Mouse (Mus musculus) forebrain, embryonic 13.5 days (tissue): Measurements from ENCODE around the gene Zfp719. TPM values are rescaled to one million over a fixed set of nuclear protein-coding genes. Genes with fewer than 3 reads are reported as not detected.

Source experiments
- ATAC-seq: fragments of 200-750 bp; cut with Nextera tagmentation; 2 replicates; pipeline ENCODE4 v1.8.0; 2017
- H3K27ac ChIP-seq: fragments of 300-500 bp; sonication (generic); 2 replicates; pipeline ENCODE4 v1.5.1; 2015; ENCODE audit warnings: inconsistent platforms, mild to moderate bottlenecking, moderate library complexity
- H3K27me3 ChIP-seq: fragments of 300-500 bp; sonication (generic); 2 replicates; pipeline ENCODE4 v1.6.1; 2015; ENCODE audit warnings: mild to moderate bottlenecking, inconsistent platforms
- H3K36me3 ChIP-seq: fragments of 300-500 bp; sonication (generic); 2 replicates; pipeline ENCODE4 v1.6.1; 2015; ENCODE audit warnings: mild to moderate bottlenecking, inconsistent platforms; ENCODE audit not compliant: poor library complexity, severe bottlenecking
- H3K4me1 ChIP-seq: fragments of 300-500 bp; sonication (generic); 2 replicates; pipeline ENCODE4 v1.6.1; 2015; ENCODE audit warnings: inconsistent platforms
- H3K4me2 ChIP-seq: fragments of 300-500 bp; sonication (generic); 2 replicates; pipeline ENCODE4 v1.6.1; 2015; ENCODE audit warnings: inconsistent platforms, mild to moderate bottlenecking, moderate library complexity
- H3K4me3 ChIP-seq: fragments of 300-500 bp; sonication (generic); 2 replicates; pipeline ENCODE4 v1.5.1; 2015; ENCODE audit warnings: mild to moderate bottlenecking, inconsistent platforms
- H3K9ac ChIP-seq: fragments of 300-500 bp; sonication (generic); 2 replicates; pipeline ENCODE4 v1.6.1; 2015; ENCODE audit warnings: mild to moderate bottlenecking, inconsistent platforms
- H3K9me3 ChIP-seq: fragments of 300-500 bp; sonication (generic); replicated peaks from 2 replicates; pipeline ENCODE4 v1.6.1; 2016; ENCODE audit warnings: inconsistent platforms
- WGBS: fragments of 180-500 bp; shearing (Covaris S2); methylation state at CpG from one replicate; pipeline ENCODE4 v1.1.7; 2015; 5-methylcytosine and 5-hydroxymethylcytosine counted together
- polyA plus RNA-seq: library from polyadenylated mRNA; unstranded; fragments of >200 nt; fragmentation: Nextera tagmentation; extraction: Ambion mirVana; gene quantifications from 2 replicates; pipeline ENCODE4 v1.2.1, GENCODE M21; 2015

Gene Zfp719
- 13.2 and 16.0 TPM in 2 replicates for polyA plus RNA-seq

DNA sequence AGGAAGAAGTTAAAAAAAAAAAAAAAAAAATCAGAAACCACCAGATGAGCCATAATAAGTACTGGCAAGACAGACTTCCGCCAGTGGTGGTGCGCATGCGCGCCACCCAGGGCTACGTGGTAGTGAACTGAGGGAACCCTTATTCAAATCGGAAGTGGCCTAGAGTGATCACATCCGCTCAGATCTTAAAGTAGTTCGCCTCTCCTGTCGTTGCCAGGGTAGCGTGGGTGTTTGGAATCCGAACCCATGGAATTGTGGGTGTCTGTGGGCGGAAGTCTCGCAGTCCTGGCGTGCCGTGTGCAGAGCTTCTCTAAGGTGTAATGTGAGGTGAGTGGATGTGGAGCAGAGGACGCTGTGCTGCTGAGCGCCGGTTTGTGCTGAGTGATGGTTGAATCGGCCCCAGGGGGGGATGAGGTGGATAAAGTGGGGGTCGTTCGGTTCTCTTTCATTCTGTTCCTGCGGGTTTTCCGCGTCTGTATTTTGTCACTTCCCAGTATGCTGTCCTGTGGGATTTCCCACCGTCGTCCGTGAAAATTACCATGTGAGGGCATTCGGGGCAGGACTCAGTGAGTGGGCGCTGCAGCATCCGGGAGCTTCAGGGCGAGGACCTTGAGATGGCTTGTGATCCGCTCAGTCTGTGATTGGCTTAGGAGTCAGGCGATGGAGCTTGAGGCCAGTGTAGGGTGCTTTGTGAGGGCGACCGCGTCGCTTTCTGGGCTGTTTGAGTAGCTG, at the start of gene Zfp719:
TSS of gene Zfp719 (plus strand) at position 171 of the 732 bp plus-strand sequence.
- peak; percentile 99 for ATAC-seq
- Histone ChIP-seq H3K36me3 (peaks cover 14% of the 10 kb centered on the region), H3K4me2 (peak within 1 kb of the TSS; percentile 78), H3K27me3 (no peaks in the 10 kb centered on the region), H3K27ac (peak within 1 kb of the TSS; percentile 85), H3K9me3 (no peaks in the 10 kb centered on the region), H3K9ac (peak within 1 kb of the TSS; percentile 75), H3K4me3 (peak within 1 kb of the TSS; percentile 74), H3K4me1 (peaks cover 20% of the 10 kb centered on the region)
- WGBS = under 1% methylated on average over 37 of the region's 37 CpGs

DNA sequence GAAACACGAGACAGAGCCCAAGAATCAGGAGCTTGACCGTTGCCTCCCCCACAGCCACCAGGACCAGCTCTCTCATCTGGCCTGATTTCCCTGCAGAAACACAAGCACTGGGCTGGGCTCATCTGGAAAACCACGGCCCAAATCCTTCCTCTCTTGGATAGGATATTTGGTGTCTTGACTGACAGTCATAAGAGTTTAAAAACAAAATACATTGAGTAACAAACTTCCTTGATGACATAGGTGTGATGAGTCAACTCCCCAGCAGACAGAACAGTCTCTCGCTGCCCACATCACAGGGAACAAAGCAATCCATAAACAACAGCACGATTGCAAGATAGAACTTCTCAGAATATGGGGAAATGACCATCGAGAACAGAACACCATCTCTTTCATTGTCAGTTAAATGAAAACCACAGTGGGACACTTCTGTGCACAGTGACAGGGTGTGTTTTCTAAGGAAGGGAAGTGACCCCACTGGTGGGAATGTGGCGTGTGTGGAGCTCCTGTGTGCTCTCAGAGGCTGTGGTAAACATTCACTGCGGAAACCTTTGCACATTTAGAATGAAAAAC, 49.1 kb upstream of the Zfp719 start:
- no peak for ATAC-seq
- no peaks in the 10 kb centered on the region for H3K4me1 ChIP-seq
- H3K36me3 ChIP-seq = no peaks in the 10 kb centered on the region
- H3K27ac ChIP-seq = no peak overlapping the region
- H3K4me3 ChIP-seq = no peak overlapping the region
- H3K4me2 ChIP-seq = no peak overlapping the region
- H3K9ac ChIP-seq = no peak overlapping the region
- WGBS = 77% methylated on average over 8 of the region's 8 CpGs
- H3K9me3 ChIP-seq = no peaks in the 10 kb centered on the region
- H3K27me3 ChIP-seq = no peaks in the 10 kb centered on the region

DNA sequence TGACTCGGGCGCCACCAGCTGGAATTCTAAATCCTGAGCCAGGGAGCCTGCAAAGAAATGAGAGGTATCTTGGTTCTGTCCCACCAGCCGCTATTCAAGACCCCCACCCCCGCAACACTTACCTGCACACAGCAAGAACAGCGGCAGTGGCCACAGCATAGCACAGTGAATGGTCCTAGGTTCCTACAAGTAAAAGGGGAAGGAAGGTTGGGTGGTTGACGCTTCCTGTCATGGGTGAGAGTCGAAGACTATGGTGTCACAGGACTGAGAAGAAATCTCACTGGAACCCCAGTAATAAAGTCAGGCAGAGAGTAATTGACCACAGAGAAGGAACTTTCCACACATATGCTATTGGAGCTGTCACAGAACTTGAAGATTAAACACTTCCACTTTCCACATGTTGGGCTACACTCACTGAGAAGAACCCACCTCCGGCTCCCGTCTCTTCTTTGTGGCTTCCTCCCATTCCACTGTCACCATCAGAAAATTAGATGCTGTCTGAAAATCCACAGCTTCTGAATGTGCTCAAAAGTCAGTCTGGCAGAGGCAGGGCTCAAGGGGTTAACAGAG, 46.4 kb upstream of the Zfp719 start:
- no peak overlapping the region for H3K4me3 ChIP-seq
- H3K27ac ChIP-seq = no peak overlapping the region
- 90% methylated on average over 9 of the region's 9 CpGs for WGBS
- no peaks in the 10 kb centered on the region for H3K27me3 ChIP-seq
- H3K4me2 ChIP-seq = no peak overlapping the region
- ATAC-seq = no peak
- no peaks in the 10 kb centered on the region for H3K36me3 ChIP-seq
- no peaks in the 10 kb centered on the region for H3K4me1 ChIP-seq
- no peaks in the 10 kb centered on the region for H3K9me3 ChIP-seq
- no peak overlapping the region for H3K9ac ChIP-seq

DNA sequence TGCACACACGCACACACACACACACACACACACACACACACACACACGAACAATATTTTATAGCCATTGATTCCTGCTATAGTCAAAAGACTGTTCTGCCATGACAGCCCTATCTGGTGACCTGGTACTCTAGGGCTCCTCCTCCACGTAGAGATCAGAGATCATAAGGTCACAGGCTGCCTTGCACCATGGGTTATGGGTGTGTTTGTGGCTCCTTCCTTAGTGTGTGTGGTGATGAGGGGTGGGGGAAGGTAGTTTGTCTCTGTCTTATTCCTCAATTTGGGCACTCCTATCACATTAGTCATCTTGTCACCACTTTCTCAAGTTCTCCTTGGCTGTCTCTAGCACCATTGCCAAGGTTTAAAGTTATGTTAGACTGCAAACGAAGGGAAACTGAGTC, 40.9 kb upstream of the Zfp719 start:
- no peak overlapping the region for H3K27ac ChIP-seq
- WGBS = 76% methylated on average over 4 of the region's 4 CpGs
- no peaks in the 10 kb centered on the region for H3K4me1 ChIP-seq
- no peaks in the 10 kb centered on the region for H3K36me3 ChIP-seq
- no peak overlapping the region for H3K9ac ChIP-seq
- no peak overlapping the region for H3K4me3 ChIP-seq
- ATAC-seq = no peak
- no peaks in the 10 kb centered on the region for H3K27me3 ChIP-seq
- H3K9me3 ChIP-seq = no peaks in the 10 kb centered on the region
- no peak overlapping the region for H3K4me2 ChIP-seq

DNA sequence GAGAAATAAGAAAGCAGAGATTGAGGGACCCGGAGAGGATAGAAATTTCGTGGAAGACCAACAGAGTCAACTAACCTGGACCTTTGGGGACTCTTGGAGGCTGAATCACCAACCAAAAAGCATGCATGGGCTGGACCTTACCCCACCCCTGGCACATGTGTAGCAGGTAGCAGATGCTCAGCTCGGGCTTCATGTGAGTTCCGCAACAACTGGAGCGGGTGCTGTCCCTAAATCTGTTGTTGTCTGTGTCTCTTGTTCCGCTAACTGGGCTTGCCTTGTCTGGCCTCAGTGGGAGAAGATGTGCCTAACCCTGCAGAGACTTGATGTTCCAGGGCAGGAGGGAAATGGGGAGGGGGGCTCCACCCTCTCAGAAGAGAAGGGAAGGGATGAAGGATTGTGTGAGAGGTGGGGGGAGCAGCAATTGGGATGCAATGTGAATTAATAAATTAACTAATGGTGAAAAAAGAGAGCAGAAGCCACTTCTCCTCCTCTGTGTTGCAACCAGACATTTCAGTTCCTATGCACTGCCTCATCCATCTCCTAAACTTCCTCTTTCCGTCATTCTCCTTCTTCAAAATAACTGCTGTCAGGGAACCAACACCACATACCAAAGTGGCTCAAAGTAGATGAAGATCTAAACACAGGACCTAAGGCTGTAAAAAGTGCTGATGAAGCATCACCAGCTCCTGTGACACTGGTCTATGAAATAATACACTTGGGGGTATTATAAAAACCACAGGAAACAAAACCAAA, 35.0 kb upstream of the Zfp719 start, which contains the start of gene Cd33:
TSS of gene Cd33 (minus strand) at position 204 of the 753 bp plus-strand sequence.
- no peaks in the 10 kb centered on the region for H3K4me1 ChIP-seq
- H3K4me3 ChIP-seq = no peak within 1 kb of the TSS
- H3K4me2 ChIP-seq = no peak within 1 kb of the TSS
- H3K9me3 ChIP-seq = no peaks in the 10 kb centered on the region
- H3K36me3 ChIP-seq = no peaks in the 10 kb centered on the region
- 88% methylated on average over 7 of the region's 7 CpGs for WGBS
- no peak within 1 kb of the TSS for H3K27ac ChIP-seq
- H3K9ac ChIP-seq = no peak within 1 kb of the TSS
- no peak for ATAC-seq
- no peaks in the 10 kb centered on the region for H3K27me3 ChIP-seq

DNA sequence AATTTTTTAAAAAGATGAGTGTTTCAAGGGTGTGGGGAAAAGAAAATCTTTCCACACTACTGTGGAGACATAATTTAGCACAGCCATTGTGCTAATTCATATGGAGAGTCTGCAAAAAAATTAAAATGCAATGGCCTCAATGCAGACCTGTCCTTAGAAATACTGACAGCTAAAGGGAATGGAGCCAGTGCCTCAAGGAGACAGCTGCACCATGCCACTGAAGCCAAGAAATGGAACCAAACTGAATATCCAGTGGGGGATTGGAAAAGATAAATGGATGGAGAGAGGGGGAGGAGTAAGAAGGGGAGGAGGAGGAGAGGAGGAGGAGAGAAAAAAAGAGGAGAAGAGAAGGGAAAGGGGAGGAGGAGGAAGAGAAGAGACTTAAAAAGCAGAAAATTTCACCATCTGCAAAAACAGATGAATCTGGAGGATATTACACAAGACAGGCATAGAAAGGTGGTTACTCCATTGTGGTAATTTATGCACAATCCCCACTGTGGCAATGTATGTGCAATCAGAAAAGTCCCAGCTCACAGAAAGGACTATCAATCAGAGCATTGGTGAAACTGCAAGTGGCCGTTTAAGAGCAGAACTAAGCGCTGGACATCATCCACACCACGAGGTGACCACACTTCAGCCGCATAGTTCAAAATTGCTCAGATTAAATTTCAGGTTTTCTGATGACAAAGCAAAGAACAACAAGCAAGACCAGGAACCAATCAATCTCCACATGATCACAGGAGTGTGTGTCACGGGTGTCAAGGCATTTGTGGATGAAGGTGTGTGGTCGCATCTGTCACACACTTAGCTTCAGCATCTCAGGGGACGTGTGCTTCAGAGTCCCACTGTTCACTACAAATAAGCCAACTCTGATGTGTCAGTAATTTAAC, 33.5 kb upstream of the Zfp719 start:
- H3K9ac ChIP-seq = no peak overlapping the region
- H3K9me3 ChIP-seq = no peaks in the 10 kb centered on the region
- 80% methylated on average over 7 of the region's 7 CpGs for WGBS
- no peak overlapping the region for H3K4me3 ChIP-seq
- H3K27me3 ChIP-seq = no peaks in the 10 kb centered on the region
- no peaks in the 10 kb centered on the region for H3K4me1 ChIP-seq
- ATAC-seq = no peak
- H3K36me3 ChIP-seq = no peaks in the 10 kb centered on the region
- no peak overlapping the region for H3K27ac ChIP-seq
- H3K4me2 ChIP-seq = no peak overlapping the region

DNA sequence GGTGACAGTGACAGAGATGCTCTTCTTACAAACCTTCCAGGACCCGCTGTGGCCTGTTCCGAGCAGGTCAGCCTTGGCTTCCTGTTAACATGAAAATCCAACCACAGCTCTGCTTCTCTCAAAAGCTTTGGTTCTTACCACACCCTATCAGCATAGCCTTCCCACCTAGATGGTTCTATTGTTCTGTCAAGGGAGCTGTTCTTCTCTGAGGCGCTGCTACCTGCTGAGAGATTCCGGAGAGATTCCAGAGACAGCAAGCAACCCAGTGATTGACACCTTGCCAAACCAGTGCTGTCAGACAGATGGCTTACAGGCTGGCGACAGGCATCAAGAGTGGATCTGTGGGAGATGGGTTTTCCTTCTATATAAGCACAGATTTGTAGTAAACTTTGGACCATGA, 31.7 kb upstream of the Zfp719 start:
- ATAC-seq = no peak
- no peaks in the 10 kb centered on the region for H3K4me1 ChIP-seq
- no peak overlapping the region for H3K4me2 ChIP-seq
- no peak overlapping the region for H3K9ac ChIP-seq
- no peaks in the 10 kb centered on the region for H3K9me3 ChIP-seq
- H3K4me3 ChIP-seq = no peak overlapping the region
- WGBS = 42% methylated on average over 5 of the region's 5 CpGs
- no peak overlapping the region for H3K27ac ChIP-seq
- no peaks in the 10 kb centered on the region for H3K36me3 ChIP-seq
- H3K27me3 ChIP-seq = no peaks in the 10 kb centered on the region

DNA sequence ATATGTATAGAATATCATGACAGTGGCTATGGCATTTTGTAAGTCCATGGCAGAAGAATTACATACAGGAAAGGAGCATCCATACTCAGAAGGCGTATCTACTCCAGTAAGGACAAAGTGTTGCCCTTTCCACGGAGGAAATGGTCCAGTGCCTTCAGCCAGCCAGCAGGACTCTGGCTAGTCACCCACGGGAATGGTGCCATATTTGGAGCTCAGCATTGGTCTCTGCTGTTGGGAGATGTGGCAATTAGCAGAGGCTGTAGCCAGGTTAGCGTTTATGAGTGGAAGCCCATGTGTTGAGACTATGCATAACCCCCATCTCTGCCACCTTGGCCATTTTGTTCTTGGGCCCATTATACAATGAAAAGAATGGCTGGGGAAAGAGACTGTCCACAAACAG, 31.2 kb upstream of the Zfp719 start:
- Histone ChIP-seq H3K27ac (no peak overlapping the region), H3K4me3 (no peak overlapping the region), H3K9me3 (no peaks in the 10 kb centered on the region), H3K4me1 (no peaks in the 10 kb centered on the region), H3K9ac (no peak overlapping the region), H3K27me3 (no peaks in the 10 kb centered on the region), H3K4me2 (no peak overlapping the region), H3K36me3 (no peaks in the 10 kb centered on the region)
- no peak for ATAC-seq
- WGBS = 77% methylated on average over 4 of the region's 4 CpGs

DNA sequence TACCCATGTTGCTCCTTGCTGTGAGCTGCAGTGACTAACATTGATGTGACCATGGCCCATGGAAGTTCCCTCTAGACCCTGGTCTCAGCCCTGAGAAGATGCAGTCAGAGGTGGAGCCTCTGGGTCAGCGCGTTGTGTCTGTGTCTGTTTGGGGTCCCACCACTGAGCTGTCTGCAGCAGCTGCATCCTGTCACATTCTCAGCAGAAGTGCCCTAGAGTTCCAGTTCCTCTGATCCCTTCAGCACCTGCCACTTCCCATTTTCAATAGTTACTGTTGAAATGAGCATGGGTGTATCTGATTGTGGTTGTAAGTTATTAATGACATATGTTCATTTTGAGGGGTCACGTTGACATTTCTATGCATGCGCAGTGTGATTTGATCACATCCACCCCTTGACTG, 26.3 kb upstream of the Zfp719 start:
- H3K4me3 ChIP-seq = no peak overlapping the region
- no peaks in the 10 kb centered on the region for H3K9me3 ChIP-seq
- no peak overlapping the region for H3K9ac ChIP-seq
- no peaks in the 10 kb centered on the region for H3K4me1 ChIP-seq
- no peak overlapping the region for H3K27ac ChIP-seq
- no peak overlapping the region for H3K4me2 ChIP-seq
- no peaks in the 10 kb centered on the region for H3K36me3 ChIP-seq
- no peaks in the 10 kb centered on the region for H3K27me3 ChIP-seq
- WGBS = 87% methylated on average over 4 of the region's 4 CpGs
- ATAC-seq = no peak

DNA sequence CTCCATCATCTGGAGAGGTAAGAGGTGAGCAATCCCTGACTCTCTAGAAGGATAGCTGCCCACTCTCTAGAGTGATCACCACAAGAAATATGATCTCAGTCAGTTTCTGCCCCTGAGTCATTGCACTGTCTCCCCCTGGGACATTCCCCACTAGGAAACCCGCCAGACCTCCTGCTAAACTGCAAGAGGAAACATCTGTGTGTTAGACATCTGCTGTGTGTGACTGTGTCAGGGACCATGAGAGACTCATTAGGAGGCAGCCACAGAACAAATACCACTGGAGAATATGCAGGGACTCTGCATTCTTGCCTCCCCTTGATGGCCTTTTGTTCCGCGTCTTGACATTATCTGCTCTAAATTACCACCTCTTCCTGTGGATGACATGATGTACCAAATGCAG, 24.9 kb upstream of the Zfp719 start:
- WGBS = 83% methylated on average over 3 of the region's 3 CpGs
- no peaks in the 10 kb centered on the region for H3K4me1 ChIP-seq

DNA sequence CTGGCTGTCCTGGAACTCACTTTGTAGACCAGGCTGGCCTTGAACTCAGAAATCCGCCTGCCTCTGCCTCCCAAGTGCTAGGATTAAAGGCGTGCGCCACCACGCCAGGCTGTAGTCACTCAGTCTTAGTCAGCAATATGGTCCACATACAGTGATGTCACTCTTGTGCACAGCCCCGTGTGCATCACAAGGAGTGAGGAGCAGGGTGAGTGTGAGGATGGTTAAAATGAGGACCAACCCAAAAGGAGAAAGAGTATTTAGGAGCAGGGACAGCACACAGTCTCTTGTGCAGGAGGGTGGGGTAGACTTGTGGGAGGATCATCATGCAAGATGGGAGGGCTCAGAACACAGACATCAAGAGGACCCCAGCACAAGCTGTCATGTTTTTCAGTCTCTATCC, 24.1 kb upstream of the Zfp719 start:
- Histone ChIP-seq H3K27me3 (no peaks in the 10 kb centered on the region), H3K4me2 (no peak overlapping the region), H3K4me3 (no peak overlapping the region), H3K9me3 (no peaks in the 10 kb centered on the region), H3K4me1 (no peaks in the 10 kb centered on the region), H3K9ac (no peak overlapping the region), H3K36me3 (no peaks in the 10 kb centered on the region), H3K27ac (no peak overlapping the region)
- 90% methylated on average over 5 of the region's 5 CpGs for WGBS
- no peak for ATAC-seq

More for the DNA sequence above, 24.9 kb upstream of the Zfp719 start:
- ATAC-seq = no peak
- no peaks in the 10 kb centered on the region for H3K27me3 ChIP-seq
- no peak overlapping the region for H3K4me2 ChIP-seq
- H3K9ac ChIP-seq = no peak overlapping the region
- no peaks in the 10 kb centered on the region for H3K9me3 ChIP-seq
- no peak overlapping the region for H3K27ac ChIP-seq
- no peak overlapping the region for H3K4me3 ChIP-seq
- no peaks in the 10 kb centered on the region for H3K36me3 ChIP-seq
